Mouse (Mus musculus) left cerebral cortex, adult 2 months (tissue): ENCODE measurements around the gene Oosp1. TPM values are rescaled to one million over a fixed set of nuclear protein-coding genes. Genes with fewer than 3 reads are reported as not detected.

Experiments used
- DNase-seq, 2 experiments: peaks; one replicate each; pipeline ENCODE4 v3.0.0; 2021 to 2022; ENCODE audit warnings: low spot score in 2 of 2, mixed read lengths in 1 of 2; ENCODE audit errors: extremely low spot score in 1 of 2
- H3K27ac ChIP-seq: fragments of 200-600 bp; 2 replicates; pipeline ENCODE4 v1.8.1; 2022
- H3K4me3 ChIP-seq: fragments of 200-600 bp; 2 replicates; pipeline ENCODE4 v1.8.1; 2022
- CTCF ChIP-seq: fragments of 200-600 bp; IDR thresholded peaks from 2 replicates; pipeline ENCODE4 v1.8.1; 2022; ENCODE audit warnings: antibody characterized with exemption, mild to moderate bottlenecking, moderate library complexity
- intact Hi-C: fragments of 180-260 bp; cut with DNase I; formaldehyde crosslinking; loops from one replicate; pipeline ENCODE4 v1.15.1; 2025
- long read RNA-seq, 2 experiments: library from polyadenylated mRNA; stranded (forward); transcript quantifications; one replicate each; pipeline ENCODE4 v2.0.0; 2021; ENCODE audit warnings: borderline mapping rate in 2 of 2
- total RNA-seq, 2 experiments: library from RNA; stranded (reverse); gene quantifications; 2 replicates each; pipeline ENCODE4 v1.2.3; 2021

Gene Oosp1
- total RNA-seq: not detected
- long read RNA-seq, experiment 1: 0 reads
- long read RNA-seq, experiment 2: 0 reads

DNA sequence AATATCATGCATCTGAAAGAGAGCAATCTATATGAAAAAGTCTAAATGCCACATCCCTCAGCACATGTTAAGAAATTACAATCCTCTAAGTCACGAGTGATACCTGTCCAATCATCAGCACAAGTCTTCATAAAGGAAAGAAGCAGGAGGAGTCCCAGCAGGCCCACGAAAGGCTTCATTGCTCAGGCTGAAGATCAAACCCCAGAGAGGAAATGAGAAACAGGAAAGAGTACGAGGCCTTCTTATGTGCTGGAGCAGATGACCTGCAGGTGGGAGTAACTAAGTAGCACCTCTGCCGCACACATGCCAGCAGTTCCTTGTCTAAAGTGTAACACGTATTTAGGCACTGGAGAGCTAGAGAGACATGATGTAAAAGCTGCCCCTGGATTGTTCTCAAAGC lies at the start of gene Oosp1:
Gene Oosp1 (minus strand): TSS at position 312 of the 400 bp plus-strand sequence.
- H3K4me3 ChIP-seq: no peak within 1 kb of the TSS
- no peak for TF ChIP-seq CTCF
- no peak for DNase-seq
- intact Hi-C loops: no loop called here
- H3K27ac ChIP-seq: no peak within 1 kb of the TSS

DNA sequence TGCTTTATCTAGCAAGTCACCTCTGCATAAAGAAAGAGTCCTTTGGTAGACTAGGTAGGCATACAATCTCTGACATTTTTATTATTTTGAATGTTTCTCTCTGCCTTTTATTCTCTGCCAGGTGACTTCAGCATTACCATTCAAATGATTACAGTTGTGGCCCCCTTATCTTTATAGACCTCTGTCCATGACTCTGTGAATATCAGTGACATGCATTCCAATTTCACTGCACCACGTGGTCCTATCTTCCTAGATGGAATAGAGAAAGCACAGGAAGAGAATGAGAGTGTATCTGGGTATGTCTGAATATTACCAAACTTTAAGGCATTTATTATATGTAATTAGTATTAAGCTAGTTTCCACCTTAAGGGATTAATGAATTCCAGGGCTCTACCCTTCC lies 45.5 kb upstream of the Oosp1 start:
- H3K27ac ChIP-seq: no peak overlapping the region
- intact Hi-C loops: no loop called here
- TF ChIP-seq CTCF: no peak
- no peak overlapping the region for H3K4me3 ChIP-seq
- DNase-seq: no peak

DNA sequence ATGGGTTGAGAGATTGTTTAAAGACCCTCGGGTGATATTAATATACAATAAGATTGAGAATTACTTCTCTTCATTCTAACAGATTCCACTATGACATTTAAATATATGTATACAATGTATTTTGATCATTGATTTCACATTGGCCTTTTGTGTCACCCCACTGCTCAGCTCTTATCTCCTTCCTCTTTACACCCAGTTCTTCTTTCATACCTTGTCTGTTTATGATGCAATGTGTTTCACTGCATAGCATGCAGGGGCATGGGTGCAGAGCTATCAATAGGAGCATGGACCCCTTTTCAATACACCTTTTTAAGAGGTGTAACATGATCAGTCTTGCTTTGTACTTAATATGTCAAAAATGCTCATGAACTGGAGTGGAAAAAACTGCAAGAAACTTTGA lies 39.3 kb upstream of the Oosp1 start:
- no peak for DNase-seq
- intact Hi-C loops: no loop called here
- no peak for TF ChIP-seq CTCF
- no peak overlapping the region for H3K27ac ChIP-seq
- no peak overlapping the region for H3K4me3 ChIP-seq

DNA sequence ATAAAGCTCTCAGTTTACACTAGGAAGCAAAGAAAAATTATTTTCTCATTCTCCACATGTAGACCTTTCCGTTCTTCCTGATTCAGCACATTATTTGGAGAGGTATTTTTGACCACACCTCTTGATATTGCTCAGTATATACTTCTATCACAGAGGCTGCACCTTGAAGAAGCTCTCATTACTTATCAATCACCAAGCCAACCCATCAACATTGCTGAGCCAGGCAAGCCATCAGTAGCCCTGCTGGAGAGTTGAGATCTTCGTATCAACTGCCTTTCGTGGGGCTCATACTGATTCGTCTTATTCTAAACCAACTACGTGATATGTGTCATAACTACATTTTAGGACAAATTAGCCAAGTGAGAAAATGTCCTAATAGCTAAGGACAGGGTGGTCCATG lies 36.4 kb upstream of the Oosp1 start:
- Histone ChIP-seq H3K4me3 (no peak overlapping the region), H3K27ac (no peak overlapping the region)
- TF ChIP-seq CTCF: no peak
- no peak for DNase-seq
- intact Hi-C loops: no loop called here

DNA sequence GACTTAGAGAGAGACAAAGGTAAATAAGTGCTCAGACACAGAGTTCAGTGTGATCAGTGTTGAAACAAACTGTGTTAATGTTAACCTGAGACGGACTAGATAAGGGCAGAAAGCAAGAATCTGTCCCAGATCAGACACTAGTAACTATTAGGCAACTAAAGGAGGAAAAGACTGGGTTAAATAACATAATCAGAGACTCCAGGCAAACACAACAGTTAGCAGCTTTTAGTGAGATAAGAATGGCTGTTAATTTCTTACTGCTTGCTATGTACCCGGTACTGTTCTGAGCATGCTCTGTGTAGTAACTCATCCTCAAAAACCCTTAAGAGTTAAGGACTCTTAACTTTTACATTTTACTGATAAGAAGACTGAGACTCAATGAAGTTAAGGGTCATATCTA lies 35.0 kb upstream of the Oosp1 start:
- no peak overlapping the region for H3K4me3 ChIP-seq
- DNase-seq: no peak
- intact Hi-C loops: no loop called here
- no peak for TF ChIP-seq CTCF
- H3K27ac ChIP-seq: no peak overlapping the region

DNA sequence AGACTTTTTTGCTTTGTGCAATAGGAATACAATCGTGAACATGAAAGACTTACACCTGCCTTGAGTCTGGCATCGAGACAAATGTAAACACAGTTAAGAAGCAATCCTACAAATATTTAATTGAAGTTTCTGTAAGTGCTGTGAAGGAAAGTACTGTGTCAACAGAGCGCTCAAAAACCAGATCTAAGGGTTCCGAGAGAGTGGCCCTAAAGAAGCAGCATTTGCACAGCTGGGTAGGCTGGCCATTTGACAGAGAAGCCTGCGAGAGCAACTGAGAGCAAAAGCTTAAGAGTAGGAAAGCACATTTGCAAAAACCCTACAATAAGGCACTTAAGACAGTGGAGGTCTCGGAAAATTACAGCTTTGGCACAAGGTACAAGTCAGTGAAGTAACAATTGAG lies 33.3 kb upstream of the Oosp1 start:
- TF ChIP-seq CTCF: no peak
- intact Hi-C loops: no loop called here
- Histone ChIP-seq H3K4me3 (no peak overlapping the region), H3K27ac (no peak overlapping the region)
- no peak for DNase-seq

DNA sequence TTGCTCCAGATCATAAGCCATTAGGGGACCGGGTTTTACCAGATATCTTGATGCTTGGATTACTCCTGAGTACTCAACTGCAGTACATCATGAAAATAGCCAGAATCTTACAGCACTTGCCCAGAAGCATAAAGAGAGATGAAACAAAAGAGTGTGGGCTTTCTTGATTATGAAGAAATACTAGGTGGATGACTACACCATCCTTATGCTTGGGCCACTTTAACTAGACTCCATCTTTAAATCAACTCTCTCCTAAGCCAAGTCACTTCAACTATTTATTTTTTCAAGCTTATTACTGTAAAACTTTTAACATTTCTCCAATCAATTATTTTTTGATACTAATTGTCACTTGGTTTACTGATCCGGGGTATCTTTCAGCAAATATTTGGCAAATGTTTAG lies 32.9 kb upstream of the Oosp1 start:
- no peak overlapping the region for H3K4me3 ChIP-seq
- no peak for TF ChIP-seq CTCF
- intact Hi-C loops: no loop called here
- no peak for DNase-seq
- no peak overlapping the region for H3K27ac ChIP-seq

DNA sequence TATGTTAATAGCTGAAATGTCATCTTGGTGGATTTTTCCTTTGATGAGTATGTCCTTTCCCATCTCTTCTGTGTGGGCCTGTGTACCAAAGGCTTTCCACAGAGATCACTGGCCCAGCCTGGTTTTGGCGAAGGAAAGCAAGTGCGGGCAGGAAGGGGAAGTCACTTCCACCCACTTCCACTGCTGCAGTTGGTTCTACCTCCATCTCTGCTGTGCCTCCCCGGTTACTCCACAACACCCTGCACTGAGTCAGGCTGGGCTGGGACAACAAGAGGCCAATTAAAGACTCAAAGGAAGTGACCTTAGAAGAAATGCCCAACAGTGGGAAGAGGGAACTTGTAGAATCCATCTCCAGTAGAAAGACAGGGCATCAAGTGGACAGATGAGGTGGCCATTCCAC lies 29.1 kb upstream of the Oosp1 start:
- no peak overlapping the region for H3K27ac ChIP-seq
- intact Hi-C loops: no loop called here
- H3K4me3 ChIP-seq: no peak overlapping the region
- no peak for DNase-seq
- TF ChIP-seq CTCF: no peak

DNA sequence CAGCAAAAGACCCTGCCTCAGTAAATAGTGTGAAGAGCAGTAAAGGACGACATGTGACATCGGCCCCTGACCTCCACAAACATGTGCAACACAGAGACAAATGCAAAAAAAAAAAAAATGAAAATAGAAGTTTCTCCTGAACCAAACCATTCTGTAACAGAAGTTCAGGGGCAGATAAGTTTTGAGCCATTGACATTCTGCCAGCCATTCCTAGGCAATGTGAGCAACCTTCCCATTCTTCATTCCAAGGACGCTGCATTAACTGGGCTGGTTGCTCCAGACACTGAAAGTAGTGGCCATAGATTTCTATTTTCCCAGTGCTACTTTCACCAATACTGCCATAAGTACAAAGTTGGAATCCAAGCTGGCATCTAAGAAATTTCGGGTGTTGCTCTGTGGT lies 21.5 kb upstream of the Oosp1 start:
- TF ChIP-seq CTCF: no peak
- intact Hi-C loops: no loop called here

DNA sequence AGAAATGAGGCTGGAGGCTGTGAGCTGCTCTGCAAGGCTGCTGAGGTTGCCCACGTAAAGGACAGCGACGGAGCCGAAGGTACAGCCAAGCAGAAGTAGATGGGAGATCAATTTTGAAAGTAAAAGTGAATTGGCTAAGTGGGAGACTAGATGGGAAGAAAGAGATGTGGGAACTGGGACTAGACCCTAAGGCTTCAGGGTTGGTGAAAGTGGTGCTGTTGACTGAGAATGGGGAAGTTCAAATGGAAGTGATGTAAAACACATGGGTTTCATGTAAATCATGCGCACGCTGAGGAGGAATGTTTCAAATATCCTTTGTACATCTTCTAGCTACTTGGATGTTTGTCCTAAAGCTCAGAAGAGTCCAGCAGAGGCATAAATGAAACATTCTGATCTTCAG lies 7.4 kb upstream of the Oosp1 start:
- Histone ChIP-seq H3K4me3 (no peak overlapping the region), H3K27ac (no peak overlapping the region)
- DNase-seq: no peak
- intact Hi-C loops: no loop called here
- no peak for TF ChIP-seq CTCF

More for the DNA sequence above, 21.5 kb upstream of the Oosp1 start:
- no peak for DNase-seq
- no peak overlapping the region for H3K27ac ChIP-seq
- no peak overlapping the region for H3K4me3 ChIP-seq

DNA sequence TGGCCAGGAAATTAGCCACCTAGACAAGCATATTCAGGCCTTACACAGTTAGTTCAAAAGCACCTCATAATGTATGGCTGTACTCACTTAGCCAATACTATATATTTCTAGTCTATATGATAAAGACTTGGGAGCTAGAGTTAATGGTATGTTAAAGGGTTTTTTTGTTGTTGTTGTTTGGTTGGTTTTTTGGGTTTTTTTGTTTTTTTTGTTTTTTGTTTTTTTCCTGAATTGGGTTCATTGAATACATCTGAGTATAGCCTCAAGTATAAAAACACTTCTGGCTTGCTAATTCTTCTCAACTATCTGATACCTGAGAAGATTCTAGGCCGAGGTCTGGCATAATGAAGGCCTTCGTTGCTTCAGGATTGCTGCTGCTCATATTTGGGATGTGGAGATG lies 5.8 kb upstream of the Oosp1 start, which contains the start of gene Oosp3:
Gene Oosp3 (plus strand): TSS at position 301 of the 400 bp plus-strand sequence.
- no peak for DNase-seq
- Histone ChIP-seq H3K27ac (no peak within 1 kb of the TSS), H3K4me3 (no peak within 1 kb of the TSS)
- intact Hi-C loops: no loop called here
- TF ChIP-seq CTCF: no peak

DNA sequence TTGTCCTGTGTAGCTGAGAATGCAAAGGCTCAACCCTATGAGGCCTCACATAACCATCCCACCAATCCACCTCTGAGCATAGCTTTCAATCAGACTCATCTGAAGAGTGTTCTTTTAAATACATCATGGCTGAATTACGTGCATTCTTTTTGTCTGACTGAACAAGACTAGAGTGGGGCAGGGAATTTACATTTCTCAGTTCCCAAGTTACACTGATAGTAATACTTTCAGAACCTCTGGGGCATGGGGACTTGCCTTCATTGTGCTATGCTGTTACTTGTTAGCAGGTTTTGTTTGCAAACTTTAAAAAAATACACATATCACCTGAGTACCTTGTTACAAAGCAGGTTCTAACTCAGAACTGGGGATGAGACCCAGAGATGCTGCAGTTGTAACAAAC lies 504 bp upstream of the Oosp1 start:
- TF ChIP-seq CTCF: no peak
- DNase-seq: no peak
- Histone ChIP-seq H3K27ac (no peak overlapping the region), H3K4me3 (no peak overlapping the region)
- intact Hi-C loops: no loop called here

DNA sequence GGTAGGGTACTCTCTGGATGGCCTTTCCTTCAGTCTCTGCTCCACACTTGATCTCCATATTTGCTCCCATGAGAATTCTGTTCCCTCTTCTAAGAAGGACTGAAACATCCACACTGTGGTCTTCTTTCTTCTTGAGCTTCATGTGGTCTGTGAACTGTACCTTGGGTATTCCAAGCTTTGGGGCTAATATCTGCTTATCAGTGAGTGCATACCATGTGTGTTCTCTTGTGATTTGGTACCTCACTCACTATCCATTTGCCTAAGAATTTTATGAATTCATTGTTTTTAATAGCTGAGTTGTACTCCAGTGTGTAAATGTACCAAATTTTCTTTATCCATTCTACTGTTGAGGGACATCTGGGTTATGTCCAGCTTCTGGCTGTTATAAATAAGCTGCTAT lies 29.4 kb downstream of the Oosp1 start:
- H3K4me3 ChIP-seq: no peak overlapping the region
- TF ChIP-seq CTCF: no peak
- no peak for DNase-seq

DNA sequence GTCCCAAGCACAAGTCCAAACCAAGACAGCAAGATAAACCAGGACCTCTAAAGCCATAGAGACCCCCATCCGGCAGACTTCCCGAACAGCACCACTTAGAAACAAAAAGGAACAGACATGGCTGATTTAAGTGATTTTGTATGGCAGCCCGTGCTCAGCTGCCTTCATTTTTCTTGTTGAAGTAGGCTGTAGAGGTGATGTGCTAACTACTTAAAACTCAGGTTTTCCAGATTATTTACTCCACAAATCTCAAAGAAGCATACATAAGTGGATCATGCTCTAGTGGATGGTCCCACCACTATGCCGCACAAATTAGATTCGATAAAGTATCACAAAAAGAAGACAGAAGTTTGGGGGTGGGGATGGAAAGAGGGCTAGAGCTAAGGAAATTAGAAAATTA lies 30.5 kb downstream of the Oosp1 start, which contains the start of gene Oosp2:
Gene Oosp2 (minus strand): TSS at position 101 of the 400 bp plus-strand sequence.
- Histone ChIP-seq H3K27ac (no peak within 1 kb of the TSS), H3K4me3 (no peak within 1 kb of the TSS)
- DNase-seq: no peak
- intact Hi-C loops: no loop called here
- no peak for TF ChIP-seq CTCF

More for the DNA sequence above, 29.4 kb downstream of the Oosp1 start:
- intact Hi-C loops: no loop called here
- H3K27ac ChIP-seq: no peak overlapping the region
